Mouse (Mus musculus) adrenal gland, adult 8-10 months (tissue): ENCODE data around the gene Tigar. TPM values are rescaled to one million over a fixed set of nuclear protein-coding genes. Genes with fewer than 3 reads are reported as not detected.

ENCODE experiments used
- DNase-seq: peaks from one replicate; pipeline ENCODE4 v3.0.0; 2022
- total RNA-seq, 4 experiments: library from RNA; stranded (reverse); gene quantifications; 2 replicates each; pipeline ENCODE4 v1.2.4; 2022

The Tigar gene
- total RNA-seq, 4 experiments from 2014 or later, result 17.6 to 25.7 (median 22.0) TPM

DNA sequence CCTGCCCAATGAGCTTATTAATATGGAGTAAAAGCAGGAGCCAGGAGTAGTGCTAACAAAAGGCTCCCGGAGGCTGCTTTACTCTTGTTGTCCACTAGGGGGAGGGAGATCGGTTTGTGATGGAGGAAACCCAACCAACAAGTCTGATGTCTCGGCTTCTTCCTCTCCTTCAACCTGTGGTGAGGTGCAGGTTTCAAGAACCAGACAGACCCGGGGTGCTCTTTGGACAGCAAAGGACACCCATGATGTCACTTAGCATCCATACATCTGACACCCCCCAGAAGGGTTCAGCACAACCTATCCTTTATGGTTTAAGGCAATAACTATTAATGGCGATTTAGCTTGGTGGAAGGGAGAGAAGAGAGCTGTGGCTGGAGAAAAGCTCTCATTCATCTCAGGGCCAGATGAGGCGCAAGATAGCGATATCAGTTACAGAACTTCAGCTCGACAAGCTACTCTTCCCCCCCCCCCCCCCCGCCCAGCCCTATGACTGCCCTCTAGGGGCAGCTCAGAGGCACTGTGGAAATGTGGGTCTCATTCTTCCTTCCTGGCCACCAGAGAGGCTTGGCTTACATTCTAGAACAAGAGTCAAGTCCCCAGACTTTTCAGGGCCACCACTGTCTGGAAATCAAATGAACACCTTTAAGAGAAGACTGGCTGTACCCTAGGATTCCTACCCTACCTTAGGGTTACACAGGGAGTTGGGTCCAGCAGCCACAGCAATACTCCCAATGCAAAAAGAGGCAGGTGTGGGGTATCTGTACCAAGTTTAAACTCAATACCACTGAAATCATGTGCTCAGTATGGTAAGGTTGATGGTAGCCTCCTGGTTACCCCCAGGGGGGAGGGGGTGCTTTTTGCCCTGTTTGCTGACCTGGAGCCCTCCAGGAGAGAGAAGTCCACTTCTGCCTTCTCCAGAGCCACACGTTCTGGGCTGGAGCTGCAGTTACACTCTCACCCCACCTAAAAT lies 33.1 kb upstream of the Tigar start:
- DNase-seq, result peak; percentile 35

GRCm38 (mm10) chr6:127138962-127139361 lies 29.6 kb upstream of the Tigar start:
- DNase-seq, result no peak

DNA sequence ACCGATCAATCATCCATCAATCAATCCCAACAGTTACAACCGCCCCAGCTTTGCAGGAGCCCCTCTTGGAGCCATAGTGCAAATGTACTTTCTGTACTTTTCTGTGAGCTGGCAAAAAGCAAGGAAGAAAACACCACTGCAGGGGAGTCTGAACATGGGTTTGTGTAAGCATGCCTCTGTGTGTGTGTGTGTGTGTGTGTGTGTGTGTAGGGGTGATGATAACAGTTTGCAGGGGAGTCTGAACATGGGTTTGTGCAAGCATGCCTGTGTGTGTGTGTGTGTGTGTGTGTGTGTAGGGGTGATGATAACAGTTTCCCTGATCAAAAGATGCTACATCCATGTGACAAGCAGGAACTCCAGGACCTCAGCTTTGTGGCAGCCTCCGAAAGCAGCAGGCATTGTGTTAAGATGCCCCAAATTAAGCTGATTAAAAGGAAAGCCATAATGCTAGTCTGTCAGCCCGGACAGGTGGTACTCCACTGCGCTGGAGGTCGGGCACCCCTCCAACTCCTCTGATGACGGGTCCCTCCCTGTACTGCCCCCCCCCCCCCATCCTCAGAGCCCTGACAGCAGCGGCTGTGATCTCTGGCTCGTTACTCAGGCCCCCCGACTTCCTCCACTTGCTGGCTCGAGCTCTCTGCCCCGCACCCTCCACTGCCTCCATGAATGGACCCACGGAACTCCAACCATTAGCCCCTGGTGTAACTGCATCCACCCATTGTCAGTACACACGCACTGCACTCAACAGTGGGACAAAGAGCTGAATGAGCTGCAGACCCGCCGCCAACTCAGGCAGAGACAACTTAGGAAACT lies 24.3 kb upstream of the Tigar start:
- no peak for DNase-seq

DNA sequence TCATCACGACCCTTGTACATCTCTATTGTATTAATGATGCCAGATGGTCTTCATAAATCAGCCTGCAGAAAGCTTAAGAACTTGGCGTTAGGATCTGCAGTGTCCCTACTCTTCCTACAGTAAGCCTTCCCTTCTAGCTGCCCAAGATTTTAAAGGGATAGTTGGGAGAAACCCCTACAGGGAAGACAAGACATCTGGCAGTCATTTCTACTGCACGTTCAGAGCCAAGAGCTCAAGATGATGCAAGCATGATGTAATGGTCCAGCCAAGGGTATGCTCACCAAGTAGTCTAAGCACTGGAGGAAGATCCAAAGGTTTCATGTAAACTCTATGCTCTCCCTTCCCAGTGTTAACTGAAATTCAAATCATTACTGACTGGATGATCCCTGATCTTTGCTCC lies 23.4 kb upstream of the Tigar start:
- no peak for DNase-seq

DNA sequence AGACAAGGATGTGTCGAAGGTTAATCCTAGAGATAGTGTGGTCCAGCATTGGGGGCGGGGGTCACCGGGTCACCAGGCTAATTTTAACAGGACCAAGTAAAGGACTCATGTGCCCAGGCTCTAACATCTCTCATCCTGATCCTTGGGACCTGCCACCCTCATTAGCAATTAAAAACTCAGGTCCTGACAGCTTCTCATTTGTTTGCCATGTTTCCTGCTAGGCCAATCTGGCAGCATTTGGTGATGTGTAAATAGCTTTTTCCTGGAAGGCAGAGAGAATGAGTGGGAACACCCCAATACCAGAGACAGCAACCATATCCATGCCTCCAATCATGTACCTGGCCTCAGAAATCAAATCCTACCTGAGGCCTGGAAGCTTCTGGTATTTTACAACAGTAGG lies 22.6 kb upstream of the Tigar start:
- DNase-seq, result no peak

GRCm38 (mm10) chr6:127130377-127130776 lies 21.0 kb upstream of the Tigar start:
- DNase-seq, result no peak

GRCm38 (mm10) chr6:127129659-127130058 lies 20.3 kb upstream of the Tigar start:
- no peak for DNase-seq

DNA sequence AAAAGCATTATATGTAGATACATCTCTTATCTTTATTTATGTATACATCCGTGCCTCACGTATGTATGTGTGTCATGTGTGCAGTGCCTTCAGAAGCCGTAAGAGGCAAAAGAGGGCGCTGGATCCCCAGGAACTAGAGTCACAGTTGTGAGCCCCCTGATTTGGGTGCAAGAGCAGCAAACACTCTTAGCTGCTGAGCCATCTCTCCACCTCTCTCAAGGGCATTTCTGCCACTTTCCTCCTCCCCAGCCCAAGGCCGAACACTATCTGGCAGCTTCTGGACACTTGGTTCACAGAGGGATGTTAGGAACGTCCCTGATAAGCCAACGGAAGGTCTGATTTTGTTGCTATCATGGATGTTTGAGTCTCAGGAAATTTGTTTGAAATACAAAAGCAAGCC lies 14.1 kb upstream of the Tigar start:
- DNase-seq, result no peak

DNA sequence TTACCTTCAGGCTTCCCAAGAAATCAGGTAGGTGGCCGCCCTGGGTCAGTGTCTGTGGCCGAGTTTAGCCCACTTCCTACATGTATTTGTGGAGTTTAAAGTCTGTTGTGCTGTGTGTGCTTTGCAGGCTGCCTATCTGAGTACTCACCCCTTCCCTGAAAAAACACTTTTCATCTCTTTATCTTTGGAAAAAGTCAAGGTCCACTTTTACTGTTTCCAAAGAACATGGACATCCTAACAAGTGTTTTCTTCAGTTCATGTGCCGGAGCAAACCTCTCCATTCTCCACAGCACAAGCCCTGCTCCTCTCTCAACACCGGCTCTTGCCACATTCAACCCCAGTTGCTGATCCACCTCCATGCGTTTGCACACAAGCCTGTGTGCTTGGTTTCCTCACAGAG lies 13.6 kb upstream of the Tigar start:
- DNase-seq, result no peak

- no peak for DNase-seq
These were observed 13.0 kb upstream of the Tigar start for GRCm38 (mm10) chr6:127122221-127122806.

GRCm38 (mm10) chr6:127114753-127115456 lies 5.5 kb upstream of the Tigar start:
- DNase-seq, result no peak

DNA sequence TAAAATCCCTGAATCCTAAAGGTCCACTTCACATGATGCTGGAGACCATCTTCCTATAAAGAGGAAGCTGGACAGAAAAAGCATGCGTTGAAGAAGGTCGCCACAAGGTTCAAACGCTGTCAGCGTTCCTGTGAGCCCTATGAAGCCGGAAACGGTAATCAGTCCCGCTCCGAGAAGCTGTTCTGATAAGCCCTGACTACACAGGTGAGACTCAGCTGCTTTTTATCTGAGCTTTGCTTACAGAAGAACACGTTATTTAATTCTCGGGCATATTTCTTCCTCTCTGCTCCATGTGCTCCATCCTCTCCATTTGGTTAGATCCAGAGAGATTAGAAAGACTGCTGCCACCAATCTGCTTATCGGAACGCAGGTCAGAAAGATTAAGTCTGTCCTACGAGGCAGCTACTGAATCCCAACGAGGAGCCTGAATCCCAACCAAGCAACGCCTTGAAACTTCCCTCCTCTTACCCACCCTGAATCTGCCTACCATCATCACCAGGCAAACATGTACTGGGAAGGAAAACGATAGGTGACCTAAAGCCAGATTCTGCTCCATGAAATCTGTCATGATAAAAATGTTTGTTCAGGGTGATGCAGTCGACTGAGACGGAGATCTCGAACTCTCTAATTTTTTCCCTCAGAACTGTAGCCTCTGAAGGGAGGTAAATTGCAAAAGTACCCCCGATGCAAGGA lies 843 bp downstream of the Tigar start:
- DNase-seq, result no peak

DNA sequence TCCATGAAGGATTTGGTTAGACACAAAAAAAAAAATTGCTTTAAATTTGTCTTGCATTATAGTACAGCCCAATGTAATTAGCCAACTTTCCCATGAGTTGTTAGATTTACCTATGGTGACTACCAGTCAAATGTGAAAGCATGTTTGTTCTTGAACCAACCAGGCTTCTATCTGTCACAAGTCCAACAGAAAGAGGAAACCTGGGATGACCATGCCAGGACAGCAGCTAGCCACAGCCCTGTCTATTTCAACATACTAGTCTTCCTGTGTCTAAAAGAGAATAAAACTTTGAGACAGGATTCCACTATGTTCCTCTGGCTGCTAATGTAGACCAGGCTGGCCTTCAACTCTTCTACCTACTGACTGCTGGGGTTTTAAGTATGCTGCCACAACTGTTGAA lies 1.9 kb downstream of the Tigar start:
- no peak for DNase-seq

DNA sequence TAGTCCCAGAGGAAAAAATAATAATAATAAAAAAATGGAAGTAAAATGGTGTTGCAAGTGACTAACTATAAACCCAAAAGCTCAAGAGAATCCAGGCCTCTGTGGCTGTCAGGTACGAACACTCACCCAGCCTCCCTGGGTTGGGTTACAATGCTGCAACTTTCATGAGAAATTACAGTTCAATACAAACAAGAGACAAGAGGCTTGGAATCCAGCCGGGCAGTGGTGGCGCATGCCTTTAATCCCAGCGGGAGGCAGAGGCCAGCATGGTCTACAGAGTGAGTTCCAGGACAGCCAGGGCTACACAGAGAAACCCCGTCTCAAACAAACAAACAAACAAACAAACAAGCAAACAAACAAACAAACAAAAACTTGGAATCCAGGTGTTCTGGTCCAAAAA lies 2.6 kb downstream of the Tigar start:
- no peak for DNase-seq

GRCm38 (mm10) chr6:127106189-127106588 lies 3.2 kb downstream of the Tigar start:
- DNase-seq, result no peak

- DNase-seq, result no peak
These were observed 4.2 kb downstream of the Tigar start for GRCm38 (mm10) chr6:127105107-127105506.

- DNase-seq, result no peak
These were observed 4.8 kb downstream of the Tigar start for GRCm38 (mm10) chr6:127104396-127105029.

DNA sequence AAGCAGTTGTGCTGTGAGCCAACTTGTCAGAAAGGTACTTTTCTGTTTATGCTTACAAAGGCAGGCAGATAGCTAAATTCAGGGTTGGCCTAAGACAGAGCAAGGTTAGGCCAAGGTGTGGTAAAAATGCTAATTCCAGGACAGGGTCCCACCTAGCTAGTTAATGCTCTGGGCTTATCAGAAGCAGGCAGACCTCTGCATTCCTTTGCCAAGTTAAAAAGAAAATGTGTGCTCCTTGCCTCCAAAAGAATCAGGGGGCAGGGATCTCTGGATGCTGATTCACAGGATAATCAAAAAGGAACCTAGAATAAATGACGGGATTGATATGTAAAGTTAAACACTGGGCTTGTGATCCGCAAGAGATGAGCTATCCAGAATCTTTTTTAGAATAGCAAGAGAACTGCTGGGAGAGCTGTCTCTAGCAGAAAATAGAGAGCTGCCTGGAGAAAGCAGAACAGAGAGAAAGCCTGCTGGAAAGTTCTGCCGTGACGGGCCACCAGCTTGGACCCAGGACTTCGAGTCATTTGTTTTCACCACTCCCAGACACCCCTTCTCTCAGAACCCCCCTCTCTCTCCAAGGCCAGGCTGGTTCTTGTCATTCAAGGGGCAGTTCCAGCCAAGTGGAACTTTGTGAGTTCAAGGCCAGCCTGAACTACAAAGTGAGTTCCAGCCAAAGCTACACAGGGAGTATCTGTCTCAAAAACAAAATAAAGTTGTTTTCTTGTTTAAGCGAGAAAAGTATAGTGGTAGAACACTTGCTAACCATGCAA lies 5.7 kb downstream of the Tigar start:
- DNase-seq, result no peak

- no peak for DNase-seq
These were observed 14.8 kb downstream of the Tigar start for GRCm38 (mm10) chr6:127094565-127094964.

GRCm38 (mm10) chr6:127086739-127087138 lies 22.6 kb downstream of the Tigar start:
- DNase-seq, result no peak

GRCm38 (mm10) chr6:127081820-127082219 lies 27.5 kb downstream of the Tigar start:
- no peak for DNase-seq
